Mouse (Mus musculus) bone marrow, adult 2 months (tissue): Measurements from ENCODE around the gene Eif1. TPM values are rescaled to one million over a fixed set of nuclear protein-coding genes. Genes with fewer than 3 reads are reported as not detected.

ENCODE experiments used
- H3K27ac ChIP-seq: fragments of 200-500 bp; 2 replicates; pipeline ENCODE4 v1.5.1; 2012; ENCODE audit warnings: low read depth, mild to moderate bottlenecking, control low read depth, inconsistent platforms, low read length; ENCODE audit not compliant: control insufficient read depth, poor library complexity, insufficient read depth
- H3K4me1 ChIP-seq: fragments of 200-500 bp; 2 replicates; pipeline ENCODE4 v1.6.1; 2011; ENCODE audit warnings: low read length; ENCODE audit not compliant: control insufficient read depth, insufficient read depth
- H3K4me3 ChIP-seq: fragments of 200-500 bp; replicated peaks from 2 replicates; pipeline ENCODE3; 2011; ENCODE audit warnings: mild to moderate bottlenecking, low read depth, low read length, control low read depth; ENCODE audit not compliant: control insufficient read depth
- CTCF ChIP-seq: fragments of 200-500 bp; IDR thresholded peaks from 2 replicates; pipeline ENCODE4 v1.5.1; 2011; ENCODE audit warnings: low read length, control low read depth; ENCODE audit not compliant: control insufficient read depth, insufficient read depth
- POLR2A ChIP-seq: fragments of 200-500 bp; IDR thresholded peaks from 2 replicates; pipeline ENCODE4 v1.6.1; 2011; ENCODE audit warnings: low read depth, mild to moderate bottlenecking, control low read depth, low read length, borderline replicate concordance; ENCODE audit not compliant: control insufficient read depth
- WGBS: fragments of 180-500 bp; shearing (Covaris S2); methylation state at CpG from one replicate; pipeline ENCODE4 v1.1.7; 2018; 5-methylcytosine and 5-hydroxymethylcytosine counted together
- polyA plus RNA-seq: library from polyadenylated mRNA; stranded (reverse); fragments of >200 nt; gene quantifications from 2 replicates; pipeline ENCODE4 v1.2.4, GENCODE M21; 2011; ENCODE audit warnings: low replicate concordance; ENCODE audit not compliant: missing spikeins, insufficient read depth, insufficient read length

Gene Eif1
- polyA plus RNA-seq, 1 experiment, result 1,107 TPM

DNA sequence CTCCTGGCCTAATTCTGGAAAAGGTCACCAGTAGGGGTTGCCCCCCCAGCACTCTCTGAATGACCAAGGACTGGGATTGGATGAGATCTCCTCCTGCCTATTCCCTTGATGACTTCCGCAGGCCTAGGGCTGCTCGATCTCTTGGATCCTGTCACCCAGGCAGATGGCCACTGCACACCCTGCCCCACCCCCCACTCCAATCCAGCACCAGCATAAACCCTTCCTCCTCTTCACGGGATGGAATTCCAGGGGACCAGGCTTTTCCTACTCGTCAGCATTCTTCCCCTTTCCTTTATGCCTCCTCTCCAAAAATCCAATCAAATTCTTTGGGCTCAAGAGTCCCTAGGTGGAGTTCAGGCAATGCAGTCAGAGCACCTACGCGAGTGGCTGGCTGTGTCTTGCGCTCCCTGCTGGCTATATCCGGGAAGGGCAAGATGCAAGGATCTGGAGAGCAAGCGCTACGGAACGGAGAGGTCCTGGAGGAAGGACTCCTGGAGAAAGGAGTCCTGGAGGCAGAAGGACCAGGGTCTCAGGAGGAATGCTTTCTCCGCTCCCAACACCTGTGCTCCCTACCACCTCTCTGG lies 43.4 kb downstream of the Eif1 start:
- Histone ChIP-seq H3K4me3 (no peak overlapping the region), H3K27ac (no peak overlapping the region), H3K4me1 (no peaks in the 10 kb centered on the region)
- TF ChIP-seq CTCF, result peak; percentile 76
- no peak for TF ChIP-seq POLR2A
- WGBS, result 13% methylated on average over 12 of the region's 12 CpGs

DNA sequence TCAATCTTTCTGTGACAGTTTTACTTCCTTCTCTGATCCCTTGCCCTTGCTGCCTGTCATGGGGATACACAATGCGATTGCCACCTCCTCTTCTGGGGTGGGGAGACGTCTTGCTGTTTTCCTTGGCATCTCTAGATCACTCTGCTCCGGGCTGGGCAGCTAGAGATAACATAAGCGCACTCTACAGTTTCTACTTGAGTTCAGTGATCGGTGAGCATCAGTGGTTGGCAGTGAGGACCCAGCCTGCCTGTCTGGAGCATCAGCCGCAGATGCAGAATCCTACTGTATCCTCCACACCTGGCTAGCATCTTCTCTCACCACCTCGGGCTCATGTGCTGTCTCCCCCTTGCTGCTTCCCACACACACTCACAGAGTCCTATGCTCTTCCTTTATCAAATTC lies 49.5 kb downstream of the Eif1 start:
- no peak overlapping the region for H3K27ac ChIP-seq
- TF ChIP-seq CTCF, result no peak
- TF ChIP-seq POLR2A, result no peak
- H3K4me3 ChIP-seq, result no peak overlapping the region
- H3K4me1 ChIP-seq, result no peaks in the 10 kb centered on the region
- WGBS, result 75% methylated on average over 7 of the region's 7 CpGs

DNA sequence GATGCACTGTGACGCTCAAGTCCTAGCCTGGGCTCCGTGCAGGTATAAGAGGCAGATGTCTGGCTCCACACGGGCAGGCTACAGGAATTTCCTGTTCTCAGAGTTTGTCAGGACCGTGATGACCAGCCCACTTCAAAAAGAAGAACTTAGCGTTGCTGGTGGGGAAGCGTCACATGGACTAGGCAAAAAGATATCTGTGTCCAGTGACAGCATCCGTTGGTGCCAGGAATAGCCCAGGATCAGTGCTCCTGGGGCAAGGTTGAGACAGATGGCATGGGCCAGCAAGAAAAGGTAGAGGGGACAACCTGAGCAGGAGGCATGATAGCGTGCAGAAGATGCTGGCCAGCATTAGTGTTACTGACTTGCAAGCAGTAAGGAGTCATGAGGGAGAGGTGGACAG lies 50.1 kb downstream of the Eif1 start:
- WGBS, result 22% methylated on average over 8 of the region's 8 CpGs
- Histone ChIP-seq H3K4me1 (no peaks in the 10 kb centered on the region), H3K4me3 (no peak overlapping the region), H3K27ac (no peak overlapping the region)
- TF ChIP-seq CTCF, result no peak

Other genes with a start within 250 kb of the Eif1 start
- not detected in 2 replicates for gene Krt32, start 231.7 kb upstream of the Eif1 start, polyA plus RNA-seq
- not detected in 2 replicates for gene Krt35, start 223.6 kb upstream of the Eif1 start, polyA plus RNA-seq
- gene Krt36, start 214.3 kb upstream of the Eif1 start, polyA plus RNA-seq, result not detected in 2 replicates
- gene Krt13, start 198.3 kb upstream of the Eif1 start, polyA plus RNA-seq, result 4.1 TPM in 1 of 2 replicates, not detected in the other
- not detected in 2 replicates for gene Krt15, start 184.0 kb upstream of the Eif1 start, polyA plus RNA-seq
- gene Krt19, start 171.2 kb upstream of the Eif1 start, polyA plus RNA-seq, result not detected in 2 replicates
- not detected in 2 replicates for gene Krt9, start 126.6 kb upstream of the Eif1 start, polyA plus RNA-seq
- gene Krt14, start 112.3 kb upstream of the Eif1 start, polyA plus RNA-seq, result not detected in 2 replicates
- gene Krt16, start 71.0 kb upstream of the Eif1 start, polyA plus RNA-seq, result not detected in 2 replicates
- gene Krt17, start 58.9 kb upstream of the Eif1 start, polyA plus RNA-seq, result 2.1 TPM in 1 of 2 replicates, not detected in the other
- gene Krt42, start 50.0 kb upstream of the Eif1 start, polyA plus RNA-seq, result 2.1 TPM in 1 of 2 replicates, not detected in the other
- gene Gast, start 14.5 kb downstream of the Eif1 start, polyA plus RNA-seq, result not detected in 2 replicates
- 1.1 and 11.9 TPM in 2 replicates for gene Hap1, start 36.2 kb downstream of the Eif1 start, polyA plus RNA-seq
- 11.1 and 14.8 TPM in 2 replicates for gene Jup, start 77.9 kb downstream of the Eif1 start, polyA plus RNA-seq
- 0.45 and 3.9 TPM in 2 replicates for gene P3h4, start 95.0 kb downstream of the Eif1 start, polyA plus RNA-seq
- gene Fkbp10, start 95.8 kb downstream of the Eif1 start, polyA plus RNA-seq, result 1.7 and 7.0 TPM in 2 replicates
- gene Nt5c3b, start 121.9 kb downstream of the Eif1 start, polyA plus RNA-seq, result 5.8 and 21.5 TPM in 2 replicates
- not detected in 2 replicates for gene Klhl10, start 122.0 kb downstream of the Eif1 start, polyA plus RNA-seq
- 1.2 and 2.7 TPM in 2 replicates for gene Klhl11, start 152.9 kb downstream of the Eif1 start, polyA plus RNA-seq
- 12.8 and 31.2 TPM in 2 replicates for gene Acly, start 208.1 kb downstream of the Eif1 start, polyA plus RNA-seq
- 0.35 TPM in 1 of 2 replicates, not detected in the other for gene Ttc25, start 225.7 kb downstream of the Eif1 start, polyA plus RNA-seq